ENCODE assay signal across 10 mouse cellular contexts in genomic region chr4:43906443-43906842, GRCm38 (mm10). TPM values are rescaled to one million over a fixed set of nuclear protein-coding genes. Genes with fewer than 3 reads are reported as not detected.
DNase-seq lines count a peak whose midpoint lies in the region; ATAC-seq and TF ChIP-seq lines count a peak whose summit lies in the region.
"Had no signal": no experiment of that assay in that cellular context is flagged by ENCODE, and none has a peak within 500 bp of the region (broad histone marks: within the 10 kb centered on the region; RNA-seq: fewer than 3 reads in every experiment).

No protein-coding gene starts in this region.

- no peaks in the 10 kb centered on the region for H3K9me3 ChIP-seq in liver, embryonic 14.5 days (ENCODE audit: control insufficient read depth, low read length)
- H3K9me3 ChIP-seq: G1E; stomach, embryonic 15.5 days had no signal

- 19% methylated on average over 6 of the region's 6 CpGs for WGBS in liver, embryonic 14.5 days (ENCODE audit: insufficient replicate concordance)

- H3K4me1 ChIP-seq in liver, embryonic 14.5 days (replicated peaks; ENCODE audit: control insufficient read depth in 2 of 2, insufficient read depth in 2 of 2, low read length in 1 of 2) = no peaks in the 10 kb centered on the region
- H3K4me1 ChIP-seq: stomach, embryonic 15.5 days had no signal

- no peaks in the 10 kb centered on the region for H3K27me3 ChIP-seq in liver, embryonic 14.5 days (ENCODE audit: control insufficient read depth, insufficient read depth, low read length)
- H3K27me3 ChIP-seq: stomach, embryonic 15.5 days had no signal

- no peak for TF ChIP-seq EP300 in liver, embryonic 14.5 days (IDR thresholded peaks at IDR 0.05; ENCODE audit: low read depth)

- TF ChIP-seq CTCF in liver, embryonic 14.5 days (IDR thresholded peaks at IDR 0.05; ENCODE audit: low read depth) = peak; percentile 43; the same call in 1 of the 2 replicates

- peak; percentile 72 for ATAC-seq in inflammation-experienced regulatory T-cells, adult 6 months
- ATAC-seq in liver, embryonic 14.5 days (ENCODE audit: insufficient read depth) = no peak

- no peak overlapping the region for H3K4me2 ChIP-seq in liver, embryonic 14.5 days (ENCODE audit: low read depth)
- H3K4me2 ChIP-seq: stomach, embryonic 15.5 days had no signal

- H3K9ac ChIP-seq in liver, embryonic 14.5 days (replicated peaks) = no peak overlapping the region
- H3K9ac ChIP-seq: stomach, embryonic 15.5 days had no signal

- DNase-seq in embryo, embryonic 10 days (ENCODE audit: low spot score) = peak; percentile 68
- DNase-seq in embryo, embryonic 9.5 days (ENCODE audit: extremely low spot score) = no peak
- peak; percentile 39 for DNase-seq in urinary bladder, postnatal 14 days (ENCODE audit: low spot score)
- no peak for DNase-seq in urinary bladder, postnatal 4 days (ENCODE audit: low spot score in 2 of 2)
- DNase-seq in embryo, embryonic 10.5 days (ENCODE audit: low spot score) = peak; percentile 77
- peak; percentile 17 to 43 (median 17) for DNase-seq in liver, embryonic 14.5 days (ENCODE audit: low read depth in 3 of 3, low spot score in 3 of 3)
- DNase-seq in right cerebral cortex, postnatal 36 days (ENCODE audit: low spot score in 2 of 2) = peak; percentile 19 to 30

- no peak overlapping the region for H3K27ac ChIP-seq in liver, embryonic 14.5 days
- H3K27ac ChIP-seq: stomach, embryonic 15.5 days had no signal

- no peaks in the 10 kb centered on the region for H3K36me3 ChIP-seq in liver, embryonic 14.5 days (replicated peaks; ENCODE audit: control insufficient read depth, insufficient read depth, low read depth)
- H3K36me3 ChIP-seq: G1E had no signal

- no peak overlapping the region for H3K4me3 ChIP-seq in liver, embryonic 14.5 days (ENCODE audit: insufficient read depth in 1 of 2, low read depth in 2 of 2, low read length in 2 of 2)
- H3K4me3 ChIP-seq: stomach, embryonic 15.5 days had no signal

RNA-seq across cellular contexts. Expression of gene Reck, which starts 31.1 kb away (rescaled TPM):
- 1 to 10 TPM; 3.6 to 6.3 (median 5.3) TPM for polyA plus RNA-seq in inflammation-experienced regulatory T-cells, adult 6 months (2017; shearing (Covaris generic))
- polyA plus RNA-seq in liver, embryonic 14.5 days (2012; rRNA removed) = 1.2 and 1.7 TPM in 2 replicates
- 1.6 and 2.0 TPM in 2 replicates for polyA plus RNA-seq in liver, embryonic 14.5 days (2014; fragmentation: Nextera tagmentation; extraction: Ambion mirVana)

RNA-seq across cellular contexts. Expression of gene Glipr2, which starts 50.8 kb away (rescaled TPM):
- 100 to 1,000 TPM; 153 to 302 (median 185) TPM for polyA plus RNA-seq in inflammation-experienced regulatory T-cells, adult 6 months (2017; shearing (Covaris generic))
- polyA plus RNA-seq in liver, embryonic 14.5 days (2012; rRNA removed) = 17.1 and 19.2 TPM in 2 replicates
- polyA plus RNA-seq in liver, embryonic 14.5 days (2014; fragmentation: Nextera tagmentation; extraction: Ambion mirVana) = 46.6 and 48.8 TPM in 2 replicates

RNA-seq across cellular contexts. Expression of gene Olfr155, which starts 55.1 kb away (rescaled TPM):
- not detected for polyA plus RNA-seq in inflammation-experienced regulatory T-cells, adult 6 months (2017; shearing (Covaris generic))
- polyA plus RNA-seq in liver, embryonic 14.5 days (2012; rRNA removed) = not detected in 2 replicates
- not detected in 2 replicates for polyA plus RNA-seq in liver, embryonic 14.5 days (2014; fragmentation: Nextera tagmentation; extraction: Ambion mirVana)
- polyA plus RNA-seq: G1E; stomach, embryonic 15.5 days had no signal

Comparison
In these comparisons a context has a peak if more than half of its experiments do, and no peak if none do; other contexts are left out.
1. DNase-seq: peak in embryo, embryonic 10 days (single experiment), urinary bladder, postnatal 14 days (single experiment), embryo, embryonic 10.5 days (single experiment), liver, embryonic 14.5 days (3 of 3) and right cerebral cortex, postnatal 36 days (2 of 2); none in embryo, embryonic 9.5 days (single experiment) and urinary bladder, postnatal 4 days (0 of 2).